Comparison of ENCODE assay signal across 7 mouse cellular contexts in genomic region chr11:95415931-95416330, GRCm38 (mm10). TPM values are rescaled to one million over a fixed set of nuclear protein-coding genes. Genes with fewer than 3 reads are reported as not detected.
A peak's percentile ranks its signal among the peaks of the same experiment; 100 is the strongest.
DNase-seq lines count a peak whose midpoint lies in the region; ATAC-seq and TF ChIP-seq lines count a peak whose summit lies in the region.

No protein-coding gene starts in this region.

- no peak for ATAC-seq in lung, embryonic 16.5 days (ENCODE audit: low read depth)
- no peak for ATAC-seq in intestine, embryonic 15.5 days
- no peak for ATAC-seq in neural tube, embryonic 15.5 days (ENCODE audit: low FRiP score)

- no peak overlapping the region for H3K27ac ChIP-seq in lung, embryonic 16.5 days (ENCODE audit: low read length)
- peak overlapping the region; percentile 73 for H3K27ac ChIP-seq in embryonic fibroblast, embryonic 13.5 days (ENCODE audit: insufficient read depth, low read length)
- no peak overlapping the region for H3K27ac ChIP-seq in intestine, embryonic 15.5 days
- no peak overlapping the region for H3K27ac ChIP-seq in neural tube, embryonic 15.5 days (replicated peaks)

- H3K4me3 ChIP-seq in lung, embryonic 16.5 days (ENCODE audit: low read length), result no peak overlapping the region; the same call in 1 of the 2 replicates
- H3K4me3 ChIP-seq in embryonic fibroblast, embryonic 13.5 days (ENCODE audit: insufficient read depth, low read length), result peak overlapping the region; percentile 34
- no peak overlapping the region for H3K4me3 ChIP-seq in intestine, embryonic 15.5 days (replicated peaks)
- no peak overlapping the region for H3K4me3 ChIP-seq in neural tube, embryonic 15.5 days (replicated peaks)

- TF ChIP-seq POLR2A in embryonic fibroblast, embryonic 13.5 days (IDR thresholded peaks at IDR 0.05; ENCODE audit: low read depth, low read length), result no peak

- peak overlapping the region; percentile 62 for H3K4me2 ChIP-seq in lung, embryonic 16.5 days (ENCODE audit: low read depth, low read length)
- H3K4me2 ChIP-seq in intestine, embryonic 15.5 days (replicated peaks), result peak overlapping the region; percentile 54
- H3K4me2 ChIP-seq in neural tube, embryonic 15.5 days, result peak overlapping the region; percentile 76

- H3K4me1 ChIP-seq in lung, embryonic 16.5 days (replicated peaks; ENCODE audit: control insufficient read depth, insufficient read depth, low read length), result peaks cover 11% of the 10 kb centered on the region
- H3K4me1 ChIP-seq in embryonic fibroblast, embryonic 13.5 days (ENCODE audit: control insufficient read depth, insufficient read depth, low read length), result peaks cover 5% of the 10 kb centered on the region
- H3K4me1 ChIP-seq in intestine, embryonic 15.5 days (replicated peaks), result peaks cover 8% of the 10 kb centered on the region
- H3K4me1 ChIP-seq in neural tube, embryonic 15.5 days, result peaks cover 27% of the 10 kb centered on the region

- H3K36me3 ChIP-seq in lung, embryonic 16.5 days (ENCODE audit: control insufficient read depth, insufficient read depth, low read length), result no peaks in the 10 kb centered on the region; the same call in 1 of the 2 replicates
- no peaks in the 10 kb centered on the region for H3K36me3 ChIP-seq in intestine, embryonic 15.5 days
- no peaks in the 10 kb centered on the region for H3K36me3 ChIP-seq in neural tube, embryonic 15.5 days

- H3K9me3 ChIP-seq in lung, embryonic 16.5 days (ENCODE audit: control insufficient read depth, low read length), result no peaks in the 10 kb centered on the region
- H3K9me3 ChIP-seq in intestine, embryonic 15.5 days, result no peaks in the 10 kb centered on the region
- no peaks in the 10 kb centered on the region for H3K9me3 ChIP-seq in neural tube, embryonic 15.5 days (replicated peaks)

- peak overlapping the region; percentile 27; the same call in 1 of the 2 replicates for H3K9ac ChIP-seq in lung, embryonic 16.5 days (ENCODE audit: low read length)
- no peak overlapping the region for H3K9ac ChIP-seq in intestine, embryonic 15.5 days
- H3K9ac ChIP-seq in neural tube, embryonic 15.5 days (replicated peaks), result no peak overlapping the region

- TF ChIP-seq CTCF in embryonic fibroblast, embryonic 13.5 days (IDR thresholded peaks at IDR 0.05; ENCODE audit: borderline replicate concordance, insufficient read depth, low read length), result no peak

- H3K27me3 ChIP-seq in lung, embryonic 16.5 days (ENCODE audit: control insufficient read depth, insufficient read depth, low read depth, low read length), result no peaks in the 10 kb centered on the region
- no peaks in the 10 kb centered on the region for H3K27me3 ChIP-seq in intestine, embryonic 15.5 days (replicated peaks)
- H3K27me3 ChIP-seq in neural tube, embryonic 15.5 days (replicated peaks), result no peaks in the 10 kb centered on the region

- DNase-seq in lung, postnatal 14 days, result no peak
- DNase-seq in kidney, postnatal 10 days, result no peak
- DNase-seq in right cerebral cortex, postnatal 4 days, result no peak

RNA-seq across cellular contexts. Expression of gene Spop, which starts 2.1 kb away (rescaled TPM):
- polyA plus RNA-seq in lung, embryonic 16.5 days (2015; fragmentation: Nextera tagmentation; extraction: Ambion mirVana), result 150 and 170 TPM in 2 replicates
- polyA plus RNA-seq in embryonic fibroblast, embryonic 13.5 days (2011; ENCODE audit: insufficient read length, low read depth, missing spikeins), result 122 and 155 TPM in 2 replicates
- polyA plus RNA-seq in intestine, embryonic 15.5 days (2015; fragmentation: Nextera tagmentation; extraction: Ambion mirVana), result 127 and 130 TPM in 2 replicates
- polyA plus RNA-seq in neural tube, embryonic 15.5 days (2015; fragmentation: Nextera tagmentation; extraction: Ambion mirVana), result 224 and 233 TPM in 2 replicates

RNA-seq across cellular contexts. Expression of gene Slc35b1, which starts 31.4 kb away (rescaled TPM):
- 91.1 and 92.7 TPM in 2 replicates for polyA plus RNA-seq in lung, embryonic 16.5 days (2015; fragmentation: Nextera tagmentation; extraction: Ambion mirVana)
- 90.7 and 97.2 TPM in 2 replicates for polyA plus RNA-seq in embryonic fibroblast, embryonic 13.5 days (2011; ENCODE audit: insufficient read length, low read depth, missing spikeins)
- 103 and 108 TPM in 2 replicates for polyA plus RNA-seq in intestine, embryonic 15.5 days (2015; fragmentation: Nextera tagmentation; extraction: Ambion mirVana)
- polyA plus RNA-seq in neural tube, embryonic 15.5 days (2015; fragmentation: Nextera tagmentation; extraction: Ambion mirVana), result 129 and 144 TPM in 2 replicates
